Mouse (Mus musculus): ENCODE results near the gene Pdia4. TPM values are rescaled to one million over a fixed set of nuclear protein-coding genes. Genes with fewer than 3 reads are reported as not detected.
"Not testable (repeated sequence)": the region's sequence is repeated elsewhere in the genome, so short reads cannot be mapped to it uniquely, and the experiment has no call there.

The Pdia4 gene
- polyA plus RNA-seq, 1 experiment from 2014 or later: 280 TPM

DNA sequence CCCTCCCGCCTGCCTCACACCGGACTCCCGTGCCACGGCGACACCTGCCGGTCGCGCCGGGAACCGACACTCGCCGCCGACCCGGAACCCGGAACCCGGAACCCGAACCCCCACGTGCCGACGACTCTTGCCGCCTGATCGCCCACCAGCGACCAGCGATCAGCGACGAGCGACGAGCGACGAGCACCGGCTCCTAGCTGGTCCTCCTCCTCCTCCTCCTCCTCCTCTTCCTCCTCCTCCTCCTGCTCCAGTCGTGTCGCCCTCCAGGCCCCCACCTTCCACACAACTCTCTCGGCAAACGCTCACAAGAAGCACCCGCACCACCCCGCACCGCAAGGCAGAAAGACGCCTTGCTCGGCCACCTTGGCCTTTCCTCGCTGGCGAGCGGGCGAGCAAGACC lies 60.1 kb downstream of the Pdia4 start:
- not testable (repeated sequence) for H3K27ac ChIP-seq; H3K9ac ChIP-seq; H3K27me3 ChIP-seq (replicated peaks); H3K4me3 ChIP-seq (replicated peaks); H3K36me3 ChIP-seq; H3K4me1 ChIP-seq; ATAC-seq (ENCODE audit: insufficient read depth, low FRiP score, low read depth); H3K9me3 ChIP-seq; H3K4me2 ChIP-seq
- 0% methylated on average over 13 of the region's 44 CpGs for WGBS

DNA sequence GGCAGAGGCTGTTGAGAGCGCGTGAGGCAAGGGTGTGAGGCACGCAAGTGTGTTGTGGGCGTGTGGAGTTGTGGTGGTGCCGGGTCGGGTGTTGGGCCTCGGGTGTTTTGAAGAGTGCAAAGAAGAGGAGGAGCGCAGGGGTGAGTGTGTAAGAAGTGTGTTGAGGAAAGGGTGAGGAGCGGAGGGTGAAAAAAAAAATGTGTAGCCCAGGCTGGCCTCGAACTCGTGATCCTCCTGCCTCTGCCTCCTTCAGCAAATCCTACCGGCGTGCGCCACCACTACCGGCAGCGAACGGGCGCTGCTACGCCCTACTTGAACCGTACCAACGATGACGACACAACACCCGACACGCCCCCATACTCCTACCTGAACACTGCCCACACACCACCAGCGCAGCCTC lies 64.9 kb downstream of the Pdia4 start:
- H3K27ac ChIP-seq; H3K9me3 ChIP-seq; H3K4me1 ChIP-seq; H3K9ac ChIP-seq; ATAC-seq (ENCODE audit: insufficient read depth, low FRiP score, low read depth); H3K27me3 ChIP-seq (replicated peaks); H3K36me3 ChIP-seq: not testable (repeated sequence)
- Histone ChIP-seq H3K4me2 (peak overlapping the region; percentile 52), H3K4me3 (replicated peaks) (peak overlapping the region; percentile 33)
- 4% methylated on average over 15 of the region's 25 CpGs for WGBS

DNA sequence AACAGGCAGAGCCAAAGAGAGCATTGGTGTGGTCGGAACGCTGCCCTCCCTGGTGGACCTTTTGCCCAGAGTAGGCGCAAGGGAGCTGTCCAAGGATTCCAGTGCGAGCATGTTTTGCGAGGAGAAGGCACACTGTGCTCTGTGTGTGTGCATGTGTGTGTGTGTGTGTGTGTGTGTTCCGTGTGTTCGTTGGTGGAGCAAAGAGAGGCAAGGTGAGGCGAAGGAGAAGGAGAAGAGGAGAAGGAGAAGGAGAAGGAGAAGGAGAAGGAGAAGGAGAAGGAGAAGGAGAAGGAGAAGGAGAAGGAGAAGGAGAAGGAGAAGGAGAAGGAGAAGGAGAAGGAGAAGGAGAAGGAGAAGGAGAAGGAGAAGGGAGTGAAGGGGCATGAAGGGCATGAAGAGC lies 65.3 kb downstream of the Pdia4 start:
- H3K4me2 ChIP-seq; H3K4me1 ChIP-seq; H3K9ac ChIP-seq; H3K36me3 ChIP-seq; H3K27me3 ChIP-seq (replicated peaks); ATAC-seq (ENCODE audit: insufficient read depth, low FRiP score, low read depth); H3K4me3 ChIP-seq (replicated peaks); H3K27ac ChIP-seq; H3K9me3 ChIP-seq: not testable (repeated sequence)
- WGBS: 74% methylated on average over 4 of the region's 8 CpGs

MicroRNA genes within 50 kb of the gene (microRNA counts, 519-probe panel; counts per million panel counts)
- 1,049 counts per million, percentile 2 among the panel's probes with 10 or more counts for microRNA mmu-miR-704

Small RNA genes lying within 50 kb of the gene (microRNA-seq; reads per million reads assigned to microRNA genes)
- gene Mir704: not detected

Other genes with a start within 250 kb of the Pdia4 start
- 85.6 and 90.7 TPM in 2 replicates for gene Ezh2, start 218.1 kb downstream of the Pdia4 start, polyA plus RNA-seq (2015; fragmentation: Nextera tagmentation; extraction: Ambion mirVana)
- gene Zfp786, start 17.4 kb upstream of the Pdia4 start, polyA plus RNA-seq (2015; fragmentation: Nextera tagmentation; extraction: Ambion mirVana): 3.2 and 3.5 TPM in 2 replicates
- 9.0 and 9.2 TPM in 2 replicates for gene Zfp398, start 22.2 kb upstream of the Pdia4 start, polyA plus RNA-seq (2015; fragmentation: Nextera tagmentation; extraction: Ambion mirVana)
- gene Zfp282, start 63.8 kb upstream of the Pdia4 start, polyA plus RNA-seq (2015; fragmentation: Nextera tagmentation; extraction: Ambion mirVana): 14.6 and 16.4 TPM in 2 replicates
- 13.7 and 14.5 TPM in 2 replicates for gene Zfp212, start 107.0 kb upstream of the Pdia4 start, polyA plus RNA-seq (2015; fragmentation: Nextera tagmentation; extraction: Ambion mirVana)
- gene Zfp956, start 140.0 kb upstream of the Pdia4 start, polyA plus RNA-seq (2015; fragmentation: Nextera tagmentation; extraction: Ambion mirVana): 9.3 and 10.7 TPM in 2 replicates
- gene Zfp777, start 235.5 kb upstream of the Pdia4 start, polyA plus RNA-seq (2015; fragmentation: Nextera tagmentation; extraction: Ambion mirVana): 6.8 and 7.7 TPM in 2 replicates

Measured in stomach, embryonic 15.5 days (tissue).